Mouse (Mus musculus): ENCODE data around the gene Taf12.
"Not testable (repeated sequence)": the region's sequence is repeated elsewhere in the genome, so short reads cannot be mapped to it uniquely, and the experiment has no call there.

The Taf12 gene

GRCm38 (mm10) chr4:132273166-132273565 lies 1.0 kb upstream of the Taf12 start:
- DNase-seq: no peak

GRCm38 (mm10) chr4:132275949-132276348 lies 1.8 kb downstream of the Taf12 start:
- DNase-seq: no peak

GRCm38 (mm10) chr4:132288840-132289239 lies 14.7 kb downstream of the Taf12 start:
- DNase-seq: not testable (repeated sequence)

GRCm38 (mm10) chr4:132291056-132291455 lies 16.9 kb downstream of the Taf12 start:
- DNase-seq: no peak

- DNase-seq: no peak
Measured at GRCm38 (mm10) chr4:132291624-132292335, 17.6 kb downstream of the Taf12 start.

GRCm38 (mm10) chr4:132292988-132293387 lies 18.8 kb downstream of the Taf12 start:
- DNase-seq: peak; percentile 57

GRCm38 (mm10) chr4:132293682-132294240 lies 19.6 kb downstream of the Taf12 start:
- DNase-seq: no peak

- peak; percentile 31 for DNase-seq
Measured at GRCm38 (mm10) chr4:132295696-132296390, 21.7 kb downstream of the Taf12 start.

GRCm38 (mm10) chr4:132299849-132300248 lies 25.7 kb downstream of the Taf12 start:
- DNase-seq: no peak

- DNase-seq: no peak
Measured at GRCm38 (mm10) chr4:132301486-132301885, 27.3 kb downstream of the Taf12 start.

GRCm38 (mm10) chr4:132301965-132302938 lies 28.1 kb downstream of the Taf12 start:
- DNase-seq: no peak

- DNase-seq: peak; percentile 85
Measured at GRCm38 (mm10) chr4:132302939-132303479, 28.8 kb downstream of the Taf12 start, which contains the start of gene Rab42. Gene Rab42 (minus strand): TSS chr4:132303385.

- DNase-seq: not testable (repeated sequence)
Measured at GRCm38 (mm10) chr4:132303484-132303883, 29.3 kb downstream of the Taf12 start.

- DNase-seq: no peak
Measured at GRCm38 (mm10) chr4:132305276-132305675, 31.1 kb downstream of the Taf12 start.

- no peak for DNase-seq
Measured at GRCm38 (mm10) chr4:132306004-132306403, 31.8 kb downstream of the Taf12 start.

- peak; percentile 95 for DNase-seq
Measured at GRCm38 (mm10) chr4:132308437-132309139, 34.4 kb downstream of the Taf12 start.

GRCm38 (mm10) chr4:132309140-132309848 lies 35.1 kb downstream of the Taf12 start:
- peak; percentile 31 for DNase-seq

GRCm38 (mm10) chr4:132309849-132310472 lies 35.8 kb downstream of the Taf12 start:
- DNase-seq: peak; percentile 50

- DNase-seq: no peak
Measured at GRCm38 (mm10) chr4:132311209-132311608, 37.0 kb downstream of the Taf12 start.

- no peak for DNase-seq
Measured at GRCm38 (mm10) chr4:132311801-132312200, 37.6 kb downstream of the Taf12 start.

- DNase-seq: no peak
Measured at GRCm38 (mm10) chr4:132312627-132313026, 38.5 kb downstream of the Taf12 start.
